Mouse (Mus musculus): ENCODE data around the gene Pdzrn3. TPM values are rescaled to one million over a fixed set of nuclear protein-coding genes. Genes with fewer than 3 reads are reported as not detected.

The Pdzrn3 gene
- polyA plus RNA-seq, 1 experiment from 2014 or later = 8.8 TPM

DNA sequence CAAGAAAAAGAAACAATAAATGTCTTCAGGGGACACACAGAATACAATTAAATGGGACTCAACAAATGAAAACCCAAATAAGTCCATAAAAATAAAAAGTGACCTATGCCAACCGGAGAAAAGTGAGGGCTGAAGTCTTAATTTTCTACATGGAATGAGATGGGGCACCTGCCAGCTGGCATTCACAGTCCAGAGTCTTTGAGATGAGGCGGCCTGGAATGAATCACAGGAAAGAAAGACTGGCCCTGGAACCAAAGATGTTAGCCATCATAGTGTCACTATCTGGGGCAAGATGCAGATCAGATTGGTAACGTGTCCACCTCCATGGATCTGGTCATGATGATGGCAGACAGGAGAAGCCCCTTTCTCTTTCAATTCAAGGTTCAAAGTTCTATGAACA lies 50.5 kb downstream of the Pdzrn3 start:
- no peaks in the 10 kb centered on the region for H3K27me3 ChIP-seq (ENCODE audit: control insufficient read depth, insufficient read depth, low read length)
- no peak overlapping the region for H3K4me2 ChIP-seq
- no peak overlapping the region for H3K4me3 ChIP-seq (ENCODE audit: low read depth, low read length)
- no peak overlapping the region for H3K27ac ChIP-seq (ENCODE audit: low read depth, low read length)
- no peak for DNase-seq (ENCODE audit: low spot score, missing footprints)
- ATAC-seq (ENCODE audit: low FRiP score) = no peak
- WGBS = 83% methylated on average over 3 of the region's 3 CpGs
- H3K36me3 ChIP-seq (ENCODE audit: control insufficient read depth, insufficient read depth, low read length) = no peaks in the 10 kb centered on the region
- no peaks in the 10 kb centered on the region for H3K9me3 ChIP-seq (ENCODE audit: control insufficient read depth, low read length)
- H3K4me1 ChIP-seq (ENCODE audit: control insufficient read depth, insufficient read depth, low read length) = no peaks in the 10 kb centered on the region
- H3K9ac ChIP-seq (ENCODE audit: low read length) = no peak overlapping the region

DNA sequence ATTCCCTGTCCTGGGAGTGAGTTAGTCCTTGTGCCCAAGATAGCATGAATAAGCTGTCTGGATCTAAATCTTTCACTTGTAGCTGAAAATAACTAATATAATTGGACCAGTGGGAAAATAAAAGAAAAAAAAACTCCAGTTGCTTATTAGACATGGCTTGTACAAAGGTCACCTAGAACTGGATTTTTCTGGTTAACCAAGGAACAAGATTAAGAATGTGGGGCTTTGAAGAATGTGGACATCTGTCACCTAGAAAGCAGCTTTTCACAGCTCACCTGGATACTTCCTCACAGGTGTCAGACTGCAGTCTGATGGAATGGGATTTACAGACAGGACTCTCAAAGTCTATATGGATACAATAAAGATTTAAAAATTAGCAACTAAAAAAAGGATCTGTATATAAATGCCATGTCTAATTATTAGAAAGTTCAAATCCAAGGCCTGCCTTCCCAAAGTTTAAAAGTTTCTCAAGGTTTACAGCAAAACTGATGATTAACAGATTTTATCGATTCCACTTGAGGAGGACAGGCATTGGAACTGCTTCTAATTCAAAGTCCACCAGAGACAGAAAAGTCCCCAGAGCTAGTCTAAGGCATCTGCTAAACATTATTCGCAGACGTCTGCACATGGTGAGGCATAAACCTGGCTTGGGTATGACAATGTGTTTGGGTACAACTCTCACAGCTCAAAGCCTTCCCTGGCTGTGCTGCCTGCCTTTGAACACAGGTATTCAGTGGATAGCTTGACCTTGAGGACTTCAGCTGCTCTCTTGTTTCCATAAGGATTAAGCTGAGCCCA lies 51.7 kb downstream of the Pdzrn3 start:
- 88% methylated on average over 3 of the region's 3 CpGs for WGBS
- no peak overlapping the region for H3K27ac ChIP-seq (ENCODE audit: low read depth, low read length)
- H3K27me3 ChIP-seq (ENCODE audit: control insufficient read depth, insufficient read depth, low read length) = no peaks in the 10 kb centered on the region
- H3K36me3 ChIP-seq (ENCODE audit: control insufficient read depth, insufficient read depth, low read length) = no peaks in the 10 kb centered on the region
- no peak overlapping the region for H3K9ac ChIP-seq (ENCODE audit: low read length)
- H3K4me3 ChIP-seq (ENCODE audit: low read depth, low read length) = no peak overlapping the region
- H3K9me3 ChIP-seq (ENCODE audit: control insufficient read depth, low read length) = no peaks in the 10 kb centered on the region
- H3K4me1 ChIP-seq (ENCODE audit: control insufficient read depth, insufficient read depth, low read length) = no peaks in the 10 kb centered on the region
- DNase-seq (ENCODE audit: low spot score, missing footprints) (no peak), ATAC-seq (ENCODE audit: low FRiP score) (no peak)
- H3K4me2 ChIP-seq = no peak overlapping the region

DNA sequence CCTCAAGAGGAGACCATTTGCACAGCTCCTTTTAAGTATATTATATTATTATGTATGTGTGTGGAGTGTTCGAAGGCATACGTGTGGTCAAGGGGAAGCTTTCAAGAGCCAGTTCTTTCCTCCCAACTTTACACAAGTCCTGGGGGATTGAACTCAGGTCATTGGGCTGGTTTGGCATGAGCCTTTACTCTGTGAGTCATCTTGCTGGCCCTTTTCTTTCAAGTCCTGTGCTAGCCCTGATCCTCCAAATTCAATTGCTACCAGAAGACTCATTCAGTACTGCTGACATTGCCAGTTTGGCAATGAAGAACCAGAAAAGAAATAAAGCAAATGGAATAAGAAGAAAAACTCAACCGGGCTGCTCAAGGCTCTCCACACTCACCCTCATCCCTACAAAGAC lies 55.1 kb downstream of the Pdzrn3 start:
- H3K27ac ChIP-seq (ENCODE audit: low read depth, low read length) = no peak overlapping the region
- ATAC-seq (ENCODE audit: low FRiP score) (no peak), DNase-seq (ENCODE audit: low spot score, missing footprints) (no peak)
- 89% methylated on average over 3 of the region's 3 CpGs for WGBS
- H3K4me3 ChIP-seq (ENCODE audit: low read depth, low read length) = no peak overlapping the region
- no peak overlapping the region for H3K4me2 ChIP-seq
- no peaks in the 10 kb centered on the region for H3K36me3 ChIP-seq (ENCODE audit: control insufficient read depth, insufficient read depth, low read length)
- H3K9me3 ChIP-seq (ENCODE audit: control insufficient read depth, low read length) = no peaks in the 10 kb centered on the region
- no peaks in the 10 kb centered on the region for H3K27me3 ChIP-seq (ENCODE audit: control insufficient read depth, insufficient read depth, low read length)
- no peak overlapping the region for H3K9ac ChIP-seq (ENCODE audit: low read length)
- no peaks in the 10 kb centered on the region; the same call in 1 of the 2 replicates for H3K4me1 ChIP-seq (ENCODE audit: control insufficient read depth, insufficient read depth, low read length)

DNA sequence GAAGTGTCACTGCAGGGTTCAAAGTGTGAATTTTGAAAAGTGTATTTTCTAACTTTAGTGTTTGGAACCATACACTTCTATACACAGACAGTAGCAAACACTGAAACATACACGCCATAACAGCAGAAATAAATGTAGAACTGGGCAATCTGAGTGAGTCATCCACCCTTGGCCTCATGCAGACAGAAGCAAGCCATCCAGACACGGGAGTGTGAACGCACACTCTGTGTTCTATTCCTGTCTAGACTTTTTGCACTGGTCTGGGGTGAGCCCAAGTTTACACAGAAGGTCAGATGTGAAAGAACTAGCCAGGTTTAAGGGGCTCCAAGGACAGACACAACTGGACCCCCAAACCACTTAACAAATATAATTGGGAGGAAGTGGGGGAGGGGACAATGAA lies 57.3 kb downstream of the Pdzrn3 start:
- Histone ChIP-seq H3K27me3 (ENCODE audit: control insufficient read depth, insufficient read depth, low read length) (no peaks in the 10 kb centered on the region), H3K36me3 (ENCODE audit: control insufficient read depth, insufficient read depth, low read length) (no peaks in the 10 kb centered on the region), H3K4me2 (no peak overlapping the region), H3K4me3 (ENCODE audit: low read depth, low read length) (no peak overlapping the region), H3K4me1 (ENCODE audit: control insufficient read depth, insufficient read depth, low read length) (no peaks in the 10 kb centered on the region; the same call in none of the 2 replicates), H3K9ac (ENCODE audit: low read length) (no peak overlapping the region), H3K9me3 (ENCODE audit: control insufficient read depth, low read length) (no peaks in the 10 kb centered on the region), H3K27ac (ENCODE audit: low read depth, low read length) (no peak overlapping the region)
- ATAC-seq (ENCODE audit: low FRiP score) = no peak
- WGBS = 81% methylated on average over 3 of the region's 3 CpGs
- DNase-seq (ENCODE audit: low spot score, missing footprints) = no peak

DNA sequence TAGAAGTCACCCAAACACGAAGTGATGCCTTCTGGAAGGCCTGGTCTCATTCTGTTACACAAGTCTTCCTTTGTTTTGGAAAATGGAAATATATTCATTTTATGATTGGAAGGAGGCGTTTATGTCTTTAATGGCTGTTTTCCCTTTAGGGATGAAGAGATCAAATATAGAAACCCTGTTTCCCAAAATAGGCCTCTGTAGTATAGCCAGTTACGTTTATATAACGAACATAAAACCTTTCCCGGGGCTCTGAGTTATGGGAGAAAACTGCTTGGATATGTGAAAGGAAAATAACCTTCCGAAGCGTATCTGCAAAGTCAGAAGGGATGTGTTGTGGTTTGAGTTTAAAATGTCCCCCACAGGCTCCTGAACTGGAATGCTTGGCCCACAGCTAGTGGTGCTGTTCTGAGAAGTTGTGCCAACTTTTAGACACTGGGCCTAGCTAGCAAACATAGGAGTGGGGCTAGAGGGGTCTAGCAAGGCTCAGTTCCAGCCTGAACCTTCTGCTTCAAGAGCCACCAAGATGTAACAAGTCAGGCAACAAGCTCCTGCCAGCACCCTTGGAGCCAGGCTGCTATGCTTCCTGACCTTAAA lies 58.2 kb downstream of the Pdzrn3 start:
- Histone ChIP-seq H3K9ac (ENCODE audit: low read length) (no peak overlapping the region), H3K4me3 (ENCODE audit: low read depth, low read length) (no peak overlapping the region), H3K4me2 (no peak overlapping the region), H3K36me3 (ENCODE audit: control insufficient read depth, insufficient read depth, low read length) (no peaks in the 10 kb centered on the region), H3K4me1 (ENCODE audit: control insufficient read depth, insufficient read depth, low read length) (no peaks in the 10 kb centered on the region; the same call in none of the 2 replicates), H3K27ac (ENCODE audit: low read depth, low read length) (no peak overlapping the region), H3K9me3 (ENCODE audit: control insufficient read depth, low read length) (no peaks in the 10 kb centered on the region), H3K27me3 (ENCODE audit: control insufficient read depth, insufficient read depth, low read length) (no peaks in the 10 kb centered on the region)
- WGBS = 90% methylated on average over 7 of the region's 7 CpGs
- ATAC-seq (ENCODE audit: low FRiP score) (no peak), DNase-seq (ENCODE audit: low spot score, missing footprints) (no peak)

DNA sequence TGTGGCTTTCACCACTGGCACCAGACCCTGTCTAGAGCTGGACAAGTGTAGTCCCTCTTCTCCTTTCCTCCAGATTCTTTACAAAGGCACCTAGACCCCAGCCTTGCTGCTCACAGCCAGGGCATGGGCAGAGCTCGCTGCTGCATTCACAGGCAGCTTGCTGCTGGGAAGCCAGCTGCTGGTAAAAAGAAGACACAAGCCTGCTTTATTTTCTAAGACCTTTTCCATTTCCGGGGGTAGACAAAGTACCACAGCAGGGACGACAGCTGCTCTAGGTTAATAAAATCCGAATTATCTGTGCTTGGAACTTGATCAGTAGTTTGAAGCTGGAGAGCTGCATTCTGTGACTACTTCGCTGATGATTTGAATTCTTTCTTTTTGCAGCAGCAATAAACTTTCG lies 59.2 kb downstream of the Pdzrn3 start:
- Histone ChIP-seq H3K27ac (ENCODE audit: low read depth, low read length) (no peak overlapping the region), H3K36me3 (ENCODE audit: control insufficient read depth, insufficient read depth, low read length) (no peaks in the 10 kb centered on the region), H3K4me3 (ENCODE audit: low read depth, low read length) (no peak overlapping the region), H3K4me1 (ENCODE audit: control insufficient read depth, insufficient read depth, low read length) (no peaks in the 10 kb centered on the region; the same call in none of the 2 replicates), H3K4me2 (no peak overlapping the region), H3K9me3 (ENCODE audit: control insufficient read depth, low read length) (no peaks in the 10 kb centered on the region), H3K9ac (ENCODE audit: low read length) (no peak overlapping the region), H3K27me3 (ENCODE audit: control insufficient read depth, insufficient read depth, low read length) (no peaks in the 10 kb centered on the region)
- DNase-seq (ENCODE audit: low spot score, missing footprints) (no peak), ATAC-seq (ENCODE audit: low FRiP score) (no peak)
- 39% methylated on average over 6 of the region's 6 CpGs for WGBS

DNA sequence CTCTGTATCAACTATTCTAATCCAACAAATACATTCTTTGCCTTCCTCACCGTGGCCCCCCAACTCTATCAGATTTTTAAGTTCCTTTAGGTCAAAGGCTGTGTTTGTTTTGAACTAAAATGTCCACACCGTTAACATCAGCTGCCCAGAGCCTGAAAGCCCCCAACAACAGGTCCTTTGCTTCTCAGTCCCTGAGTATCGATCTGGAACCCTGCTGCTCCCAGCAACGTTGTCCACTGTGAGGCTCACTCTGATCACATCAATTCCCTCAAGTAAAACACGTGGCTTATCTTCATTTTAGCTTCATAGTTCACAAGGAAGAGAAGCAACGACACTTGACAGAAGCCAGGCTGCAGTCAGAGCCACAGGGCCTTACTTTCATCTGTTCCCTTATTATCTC lies 66.3 kb downstream of the Pdzrn3 start:
- H3K4me1 ChIP-seq (ENCODE audit: control insufficient read depth, insufficient read depth, low read length) = peaks cover 7% of the 10 kb centered on the region; the same call in 1 of the 2 replicates
- 49% methylated on average over 6 of the region's 6 CpGs for WGBS

DNA sequence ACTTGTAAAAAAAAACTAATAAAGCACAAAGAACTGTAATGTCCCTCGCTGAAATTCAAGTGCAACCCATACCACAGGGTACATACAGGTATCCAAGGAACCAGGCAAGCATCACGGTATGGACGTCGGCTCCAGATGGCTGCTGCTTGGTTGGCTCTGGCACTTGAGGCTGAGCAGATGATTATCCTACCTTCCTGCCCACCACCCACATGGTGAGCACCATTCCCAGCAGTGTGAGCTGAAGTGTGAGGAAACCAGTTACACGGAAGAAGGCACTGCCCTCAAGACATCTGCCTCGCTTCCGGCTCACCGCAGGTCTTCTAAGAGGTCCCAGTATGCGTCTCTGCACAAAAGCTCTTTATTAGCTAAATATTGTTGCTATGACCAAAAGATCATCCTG lies 67.2 kb downstream of the Pdzrn3 start:
- no peak overlapping the region for H3K4me3 ChIP-seq (ENCODE audit: low read depth, low read length)
- WGBS = 83% methylated on average over 9 of the region's 9 CpGs
- ATAC-seq (ENCODE audit: low FRiP score) = no peak

More for the DNA sequence above, 66.3 kb downstream of the Pdzrn3 start:
- no peaks in the 10 kb centered on the region for H3K27me3 ChIP-seq (ENCODE audit: control insufficient read depth, insufficient read depth, low read length)
- DNase-seq (ENCODE audit: low spot score, missing footprints) (no peak), ATAC-seq (ENCODE audit: low FRiP score) (no peak)
- no peaks in the 10 kb centered on the region for H3K36me3 ChIP-seq (ENCODE audit: control insufficient read depth, insufficient read depth, low read length)
- no peaks in the 10 kb centered on the region for H3K9me3 ChIP-seq (ENCODE audit: control insufficient read depth, low read length)
- H3K27ac ChIP-seq (ENCODE audit: low read depth, low read length) = no peak overlapping the region
- no peak overlapping the region for H3K4me3 ChIP-seq (ENCODE audit: low read depth, low read length)
- no peak overlapping the region for H3K4me2 ChIP-seq
- no peak overlapping the region for H3K9ac ChIP-seq (ENCODE audit: low read length)

DNA sequence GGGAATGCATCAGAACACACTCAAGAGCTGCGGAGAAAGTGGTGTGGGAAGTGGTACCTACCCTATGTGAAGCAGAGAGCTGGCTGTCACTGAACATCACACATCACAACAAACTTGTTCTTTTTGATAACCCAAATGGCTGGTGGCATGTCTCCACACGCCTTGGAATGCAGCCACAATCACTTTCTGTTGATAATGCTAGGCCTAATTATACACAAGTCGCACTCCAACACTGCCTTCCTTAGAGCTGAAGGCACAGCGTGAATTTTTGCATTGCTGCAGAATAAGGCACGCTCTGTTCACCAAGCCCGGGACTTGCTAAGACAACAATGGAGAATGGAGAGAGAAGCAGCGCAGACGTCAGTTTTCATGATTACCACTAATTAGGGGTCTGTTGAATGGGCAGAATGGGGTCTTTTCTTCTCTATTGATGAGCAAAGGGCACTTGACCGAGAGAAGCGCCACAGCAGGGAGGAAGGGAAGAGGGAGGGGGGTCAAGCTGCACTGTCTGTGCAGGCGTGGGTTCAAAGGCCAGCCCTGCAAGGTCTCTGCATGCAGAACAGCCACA lies 69.6 kb downstream of the Pdzrn3 start:
- H3K27me3 ChIP-seq (ENCODE audit: control insufficient read depth, insufficient read depth, low read length) = no peaks in the 10 kb centered on the region
- peak; percentile 86 for ATAC-seq (ENCODE audit: low FRiP score)
- H3K4me2 ChIP-seq = no peak overlapping the region
- WGBS = 30% methylated on average over 11 of the region's 11 CpGs
- peaks cover 7% of the 10 kb centered on the region; the same call in 1 of the 2 replicates for H3K4me1 ChIP-seq (ENCODE audit: control insufficient read depth, insufficient read depth, low read length)
- H3K27ac ChIP-seq (ENCODE audit: low read depth, low read length) = no peak overlapping the region
- DNase-seq (ENCODE audit: low spot score, missing footprints) = no peak
- H3K4me3 ChIP-seq (ENCODE audit: low read depth, low read length) = no peak overlapping the region
- no peaks in the 10 kb centered on the region for H3K9me3 ChIP-seq (ENCODE audit: control insufficient read depth, low read length)
- no peak overlapping the region; the same call in 1 of the 2 replicates for H3K9ac ChIP-seq (ENCODE audit: low read length)
- H3K36me3 ChIP-seq (ENCODE audit: control insufficient read depth, insufficient read depth, low read length) = no peaks in the 10 kb centered on the region

More for the DNA sequence above, 67.2 kb downstream of the Pdzrn3 start:
- no peak for DNase-seq (ENCODE audit: low spot score, missing footprints)
- peaks cover 7% of the 10 kb centered on the region; the same call in 1 of the 2 replicates for H3K4me1 ChIP-seq (ENCODE audit: control insufficient read depth, insufficient read depth, low read length)
- no peak overlapping the region for H3K4me2 ChIP-seq
- no peak overlapping the region for H3K9ac ChIP-seq (ENCODE audit: low read length)
- no peaks in the 10 kb centered on the region for H3K9me3 ChIP-seq (ENCODE audit: control insufficient read depth, low read length)
- H3K36me3 ChIP-seq (ENCODE audit: control insufficient read depth, insufficient read depth, low read length) = no peaks in the 10 kb centered on the region
- H3K27ac ChIP-seq (ENCODE audit: low read depth, low read length) = no peak overlapping the region
- no peaks in the 10 kb centered on the region for H3K27me3 ChIP-seq (ENCODE audit: control insufficient read depth, insufficient read depth, low read length)
